Mouse (Mus musculus) lung, adult 2 months (tissue): Measurements from ENCODE around the gene Soga1.

Source experiments
- CTCF ChIP-seq: fragments of 200-500 bp; IDR thresholded peaks from 2 replicates; pipeline ENCODE4 v1.5.1; 2011; ENCODE audit warnings: mild to moderate bottlenecking, low read length, control low read depth; ENCODE audit not compliant: insufficient read depth
- POLR2A ChIP-seq: fragments of 200-500 bp; IDR thresholded peaks from 2 replicates; pipeline ENCODE4 v1.6.1; 2011; ENCODE audit warnings: low read depth, mild to moderate bottlenecking, control low read depth, low read length, borderline replicate concordance; ENCODE audit errors: extremely low read depth

GRCm38 (mm10) chr2:157118556-157118955 lies 39.5 kb upstream of the Soga1 start:
- TF ChIP-seq CTCF (no peak), POLR2A (no peak)
